Mouse (Mus musculus): Measurements from ENCODE around the gene Mtmr11. TPM values are rescaled to one million over a fixed set of nuclear protein-coding genes. Genes with fewer than 3 reads are reported as not detected.
"Not testable (repeated sequence)": the region's sequence is repeated elsewhere in the genome, so short reads cannot be mapped to it uniquely, and the experiment has no call there.

The Mtmr11 gene
- total RNA-seq, 4 experiments from 2014 or later: 5.8 to 8.4 (median 6.9) TPM

GRCm38 (mm10) chr3:96171583-96172196 lies 9.9 kb downstream of the Mtmr11 start:
- no peak for DNase-seq (ENCODE audit: low spot score in 2 of 2)

GRCm38 (mm10) chr3:96172197-96173178 lies 10.7 kb downstream of the Mtmr11 start, which contains the start of gene Sf3b4:
TSS of gene Sf3b4 (plus strand) at chr3:96172332.
- peak; percentile 74 to 80 for DNase-seq (ENCODE audit: low spot score in 2 of 2)

DNA sequence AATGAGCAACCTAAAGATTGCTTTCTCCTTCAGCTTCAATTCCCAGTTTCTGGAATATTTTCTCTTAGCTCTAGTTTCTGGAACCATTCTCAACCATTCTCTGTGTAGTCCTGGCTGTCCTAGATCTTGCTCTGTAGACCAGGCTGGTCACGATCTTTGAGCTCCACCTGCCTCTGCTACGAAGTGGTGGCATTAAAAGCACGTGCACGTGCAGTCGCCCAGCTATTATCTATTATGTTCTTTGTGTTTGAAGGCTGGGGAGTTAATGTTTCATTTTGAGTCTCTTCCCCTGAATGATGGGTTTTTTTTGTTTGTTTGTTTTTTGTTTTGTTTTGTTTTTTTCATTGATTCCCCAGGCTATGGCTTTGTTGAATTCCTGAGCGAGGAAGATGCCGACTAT lies 11.4 kb downstream of the Mtmr11 start:
- DNase-seq (ENCODE audit: low spot score in 2 of 2): no peak

DNA sequence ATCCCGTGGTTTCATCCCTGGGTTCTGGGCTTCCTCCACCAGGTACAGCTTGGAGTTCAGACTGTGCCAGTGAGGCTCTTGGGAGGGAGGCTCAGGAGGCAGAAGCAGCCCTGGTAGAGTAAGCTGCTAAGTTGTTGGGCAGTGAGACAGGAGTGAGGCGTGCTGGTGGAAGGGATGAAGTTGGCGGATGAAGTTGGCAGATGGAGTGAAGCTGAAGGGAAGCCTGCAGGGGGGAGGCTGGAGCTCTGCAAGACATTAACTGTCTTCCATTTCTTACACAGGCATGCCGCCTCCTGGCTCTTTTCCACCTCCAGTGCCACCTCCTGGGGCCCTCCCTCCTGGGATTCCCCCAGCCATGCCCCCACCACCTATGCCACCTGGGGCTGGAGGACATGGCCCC lies 12.2 kb downstream of the Mtmr11 start:
- DNase-seq (ENCODE audit: low spot score in 2 of 2): not testable (repeated sequence)

- no peak for DNase-seq (ENCODE audit: low spot score in 2 of 2)
Observed at GRCm38 (mm10) chr3:96175251-96175650, 13.4 kb downstream of the Mtmr11 start.

GRCm38 (mm10) chr3:96178427-96178826 lies 16.6 kb downstream of the Mtmr11 start:
- no peak for DNase-seq (ENCODE audit: low spot score in 2 of 2)

DNA sequence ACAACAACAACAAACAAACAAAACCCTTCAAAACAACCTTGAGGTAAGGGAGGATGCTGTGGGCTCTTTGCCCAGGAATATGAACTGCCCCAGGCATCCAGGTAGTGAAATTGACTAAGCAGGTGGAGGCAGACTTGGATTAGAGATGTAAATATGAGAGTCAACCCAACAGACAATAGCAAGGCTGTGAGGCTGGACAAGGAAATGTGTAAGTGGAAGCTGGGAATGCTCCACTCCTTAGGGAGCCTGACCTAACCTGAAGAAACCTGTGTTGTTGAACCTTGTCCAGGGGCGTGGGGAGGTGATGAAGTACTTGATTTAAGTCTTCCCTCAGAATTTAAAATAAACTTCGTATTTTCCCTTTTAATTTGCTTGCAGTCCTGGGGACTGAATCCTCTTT lies 17.1 kb downstream of the Mtmr11 start:
- DNase-seq (ENCODE audit: low spot score in 2 of 2): no peak

DNA sequence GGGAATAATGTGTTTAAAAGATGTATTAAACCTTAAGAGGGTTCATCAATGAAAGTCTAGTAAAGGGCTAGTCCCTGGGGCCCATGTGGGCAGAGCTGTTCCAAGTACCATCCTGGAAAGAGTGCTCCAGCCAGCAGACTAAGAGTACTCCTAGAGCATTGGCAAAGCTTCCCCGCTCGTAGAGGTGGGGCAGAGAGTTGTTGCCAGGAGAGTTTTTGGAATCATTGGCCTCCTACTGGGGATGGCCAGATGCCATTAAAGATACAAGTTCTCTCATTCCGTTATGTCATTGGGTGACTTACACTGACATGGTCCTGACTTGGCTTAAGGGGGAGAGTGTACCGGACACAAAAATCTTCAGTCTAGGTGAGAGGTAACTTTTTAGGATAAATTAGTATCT lies 17.7 kb downstream of the Mtmr11 start:
- DNase-seq (ENCODE audit: low spot score in 2 of 2): no peak

DNA sequence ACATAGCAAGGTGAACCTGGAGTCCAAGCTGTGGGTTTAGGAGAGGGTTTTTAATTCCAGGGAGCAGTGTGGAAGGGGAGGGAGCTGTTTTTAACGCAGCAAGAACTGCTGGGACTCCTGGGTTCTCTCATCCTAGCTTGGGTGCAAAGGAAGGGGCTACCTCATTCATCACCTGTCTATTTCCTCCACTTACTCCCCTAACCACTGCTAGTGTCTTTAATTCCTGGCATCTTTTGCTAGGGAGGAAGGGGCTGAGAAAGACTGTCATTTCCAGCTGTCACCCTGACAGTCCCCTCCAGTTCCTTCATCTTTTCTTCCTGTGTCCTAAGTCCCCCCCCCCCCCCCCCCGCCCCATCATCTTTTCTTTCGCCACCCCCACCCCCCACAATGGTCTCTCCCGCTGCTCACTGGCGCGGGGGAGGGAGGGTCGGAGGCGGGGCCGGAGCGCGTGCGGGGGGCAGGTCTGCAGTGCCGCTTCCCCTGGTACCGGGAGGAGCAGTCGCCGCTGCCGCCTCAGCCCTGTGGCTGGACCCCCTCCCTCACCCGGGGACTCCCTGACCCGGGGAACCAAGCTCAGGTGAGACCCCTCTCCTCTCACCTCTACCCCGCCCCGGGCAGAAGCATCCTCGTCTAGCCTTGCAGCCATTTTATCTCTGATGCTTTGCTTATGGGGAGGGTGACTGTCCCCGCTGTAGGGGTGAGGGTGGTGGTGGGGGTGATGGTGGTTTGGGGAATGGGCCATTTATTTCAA lies 19.1 kb downstream of the Mtmr11 start, which contains the start of gene Sv2a:
Gene Sv2a, plus strand, starts transcription at position 425 of the 751 bp plus-strand sequence.
- DNase-seq (ENCODE audit: low spot score in 2 of 2): no peak

- no peak for DNase-seq (ENCODE audit: low spot score in 2 of 2)
Observed at GRCm38 (mm10) chr3:96181510-96182381, 19.9 kb downstream of the Mtmr11 start.

DNA sequence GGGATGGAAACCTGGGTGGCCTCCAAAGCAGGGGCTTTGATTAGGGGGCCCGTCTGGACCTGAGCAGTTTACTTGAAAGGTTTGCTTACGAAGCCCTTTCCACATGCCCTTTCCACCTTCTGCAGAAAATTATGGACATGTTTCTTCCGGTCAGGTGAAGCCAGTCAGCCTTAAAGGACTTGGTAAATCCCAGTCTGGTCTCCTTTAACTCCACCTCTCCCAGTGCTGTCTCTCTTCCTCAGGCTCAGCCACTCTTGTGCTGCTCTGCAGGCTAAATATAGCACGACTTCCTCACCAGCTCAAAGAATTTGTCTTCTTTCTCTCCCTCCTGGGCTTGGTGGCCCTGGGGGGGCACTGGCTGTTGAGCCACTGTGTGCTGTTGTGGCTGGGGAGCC lies 20.6 kb downstream of the Mtmr11 start:
- no peak for DNase-seq (ENCODE audit: low spot score in 2 of 2)

GRCm38 (mm10) chr3:96192977-96193376 lies 31.2 kb downstream of the Mtmr11 start:
- DNase-seq (ENCODE audit: low spot score in 2 of 2): no peak

DNA sequence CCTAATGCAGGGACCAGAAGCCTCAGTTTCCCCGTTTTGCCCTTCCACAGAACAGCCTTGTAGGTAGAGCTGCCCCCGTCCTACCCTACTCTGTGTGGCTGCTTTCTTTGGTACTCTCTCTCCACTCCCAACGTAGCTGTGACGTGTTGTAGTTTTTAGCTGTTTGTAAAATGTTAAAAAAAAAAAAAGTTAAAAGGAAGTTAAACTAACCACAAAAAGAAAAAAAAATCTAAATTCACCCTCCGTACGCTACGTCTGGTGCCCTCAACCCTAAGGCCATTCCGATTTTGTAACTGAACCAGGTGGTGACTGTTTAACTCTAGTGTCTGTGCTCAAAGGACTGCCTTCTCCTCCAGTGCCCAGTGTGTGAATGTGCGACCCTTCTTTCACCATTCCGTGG lies 33.2 kb downstream of the Mtmr11 start:
- DNase-seq (ENCODE audit: low spot score in 2 of 2): no peak

GRCm38 (mm10) chr3:96195616-96196313 lies 34.0 kb downstream of the Mtmr11 start:
- no peak for DNase-seq (ENCODE audit: low spot score in 2 of 2)

DNA sequence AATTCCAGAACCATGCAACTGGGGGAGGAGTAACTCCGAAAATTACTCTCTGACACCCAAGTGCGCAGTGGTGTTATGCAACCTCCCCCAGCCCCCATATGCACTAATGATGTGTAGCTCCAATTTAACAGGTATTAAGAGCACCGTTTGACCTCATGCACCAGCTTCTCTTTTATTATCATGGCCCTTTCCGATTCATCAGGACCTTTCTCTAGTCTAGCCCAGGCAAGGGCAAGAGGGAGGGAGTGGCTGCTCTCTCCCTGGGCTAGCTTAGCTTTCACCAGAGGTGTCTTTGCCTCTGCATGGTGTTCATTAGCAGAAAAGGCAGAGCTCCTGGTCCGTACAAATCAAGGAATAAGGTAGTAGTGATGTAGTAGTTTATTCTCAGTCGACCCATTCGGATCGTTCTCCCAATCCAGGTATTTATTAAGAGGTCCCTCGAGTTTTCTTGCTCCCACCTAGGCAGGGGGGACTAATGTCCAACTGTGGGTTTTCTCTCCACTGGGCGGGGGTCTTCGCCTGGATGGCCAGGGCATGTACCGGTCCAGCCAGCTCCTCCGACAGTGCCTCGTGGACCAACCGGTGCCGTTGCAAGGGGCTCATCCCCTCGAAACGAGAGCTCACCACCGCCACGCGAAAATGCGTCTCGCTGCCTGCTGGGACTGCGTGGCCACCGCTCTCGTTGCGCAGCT lies 34.8 kb downstream of the Mtmr11 start:
- DNase-seq (ENCODE audit: low spot score in 2 of 2): no peak

DNA sequence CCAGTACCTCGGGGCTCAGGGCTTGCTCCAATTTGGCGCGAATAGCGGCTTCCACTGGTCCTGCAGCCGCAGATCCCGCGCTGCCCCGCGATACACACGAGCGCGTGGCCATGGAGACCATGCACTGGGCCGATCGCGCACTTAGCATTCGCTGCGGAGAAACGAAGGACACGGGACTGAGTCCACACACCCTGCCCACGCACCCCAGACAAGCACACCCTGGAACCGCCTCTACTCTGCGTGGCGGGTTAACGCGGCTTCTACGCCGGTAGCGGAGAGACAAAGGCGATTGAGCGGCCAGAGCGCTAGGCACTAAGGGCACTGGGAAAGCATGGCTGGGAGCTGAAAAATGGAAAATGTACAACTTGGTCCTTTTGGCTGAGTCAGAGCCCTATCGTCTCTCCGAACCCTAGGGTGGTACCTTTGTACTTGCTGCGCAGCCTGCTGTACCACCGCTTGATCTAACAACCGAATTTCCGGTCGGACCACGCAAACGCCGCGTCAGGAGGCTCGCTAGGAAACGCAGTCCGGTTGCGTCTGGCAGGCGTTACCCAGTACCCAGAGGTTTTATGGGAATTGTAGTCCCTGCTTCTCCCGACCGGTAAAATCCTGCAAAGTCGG lies 35.4 kb downstream of the Mtmr11 start:
- DNase-seq (ENCODE audit: low spot score in 2 of 2): peak; percentile 85 to 91

GRCm38 (mm10) chr3:96198181-96198580 lies 36.4 kb downstream of the Mtmr11 start:
- no peak for DNase-seq (ENCODE audit: low spot score in 2 of 2)

DNA sequence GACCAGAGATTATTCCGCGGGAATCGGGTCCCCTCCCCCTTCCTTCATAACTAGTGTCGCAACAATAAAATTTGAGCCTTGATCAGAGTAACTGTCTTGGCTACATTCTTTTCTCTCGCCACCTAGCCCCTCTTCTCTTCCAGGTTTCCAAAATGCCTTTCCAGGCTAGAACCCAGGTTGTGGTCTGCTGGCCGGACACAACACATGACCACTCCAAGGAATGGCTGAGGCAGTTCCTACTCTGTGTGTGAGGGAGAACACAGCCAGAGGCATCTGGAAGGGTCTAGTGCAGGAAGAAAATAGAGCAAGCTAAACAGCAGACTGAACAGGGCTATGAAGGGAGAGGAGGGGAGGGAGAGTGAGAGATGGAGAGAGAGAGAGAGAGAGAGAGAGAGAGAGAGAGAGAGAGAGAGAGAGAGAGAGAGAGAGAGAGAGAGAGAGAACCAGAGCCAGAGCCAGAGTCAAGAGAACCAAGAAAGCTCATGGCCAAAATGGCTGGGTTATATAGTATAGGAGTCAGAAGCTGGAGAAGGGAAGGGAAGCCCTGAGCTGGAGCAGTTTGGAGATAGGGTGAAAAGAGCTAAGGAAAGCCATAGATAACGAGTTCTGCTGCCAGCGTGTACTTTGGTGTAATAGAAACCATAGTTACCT lies 36.9 kb downstream of the Mtmr11 start:
- DNase-seq (ENCODE audit: low spot score in 2 of 2): not testable (repeated sequence)

GRCm38 (mm10) chr3:96199731-96200130 lies 37.9 kb downstream of the Mtmr11 start:
- no peak for DNase-seq (ENCODE audit: low spot score in 2 of 2)
